Mouse (Mus musculus) cerebellum, postnatal 4 days (tissue): Measurements from ENCODE around the gene Zdhhc19.
A peak's percentile ranks its signal among the peaks of the same experiment; 100 is the strongest.

Experiments used
- DNase-seq, 2 experiments: peaks; one replicate each; pipeline ENCODE4 v3.0.0; 2022; ENCODE audit warnings: low spot score in 2 of 2, mixed read lengths in 1 of 2

Zdhhc19 gene

DNA sequence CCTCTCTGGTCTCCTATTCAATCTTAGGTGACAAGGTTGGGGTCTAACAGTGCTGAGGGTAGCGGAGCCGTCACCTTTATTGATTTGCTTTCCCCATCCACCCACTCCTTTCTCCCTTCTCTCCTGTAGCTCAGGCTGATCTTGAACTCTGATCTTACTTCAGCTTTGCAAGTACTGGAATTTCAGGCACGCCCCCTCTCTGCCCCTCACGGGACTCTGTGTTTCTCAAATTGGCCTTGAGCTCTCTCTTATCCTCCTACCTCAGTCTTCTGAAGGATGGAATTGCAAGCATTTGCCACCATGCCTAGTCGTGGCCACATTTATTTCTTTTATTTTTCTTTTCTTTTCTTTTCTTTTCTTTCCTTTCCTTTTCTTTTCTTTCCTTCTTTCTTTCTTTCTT, 54.4 kb downstream of the Zdhhc19 start:
- no peak for DNase-seq

DNA sequence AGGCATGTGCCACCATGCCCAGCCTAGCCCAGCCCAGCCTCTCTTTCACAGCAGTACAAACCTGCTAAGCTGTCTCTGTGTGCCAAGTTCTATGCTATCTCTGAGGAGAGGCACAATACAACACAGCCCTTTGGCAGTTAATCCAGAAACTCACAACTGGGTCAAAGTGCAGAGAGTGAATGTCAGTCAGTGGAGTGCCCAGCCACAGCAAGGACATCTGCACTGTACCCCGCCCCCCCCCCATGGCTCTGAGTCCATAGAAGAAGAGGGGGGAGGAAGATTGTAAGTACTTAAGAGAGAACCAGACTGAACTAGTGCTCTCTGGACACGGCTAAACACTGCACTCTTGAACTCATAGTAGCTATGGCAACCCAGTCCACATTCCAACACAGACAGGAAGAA, 55.3 kb downstream of the Zdhhc19 start:
- DNase-seq, result no peak

DNA sequence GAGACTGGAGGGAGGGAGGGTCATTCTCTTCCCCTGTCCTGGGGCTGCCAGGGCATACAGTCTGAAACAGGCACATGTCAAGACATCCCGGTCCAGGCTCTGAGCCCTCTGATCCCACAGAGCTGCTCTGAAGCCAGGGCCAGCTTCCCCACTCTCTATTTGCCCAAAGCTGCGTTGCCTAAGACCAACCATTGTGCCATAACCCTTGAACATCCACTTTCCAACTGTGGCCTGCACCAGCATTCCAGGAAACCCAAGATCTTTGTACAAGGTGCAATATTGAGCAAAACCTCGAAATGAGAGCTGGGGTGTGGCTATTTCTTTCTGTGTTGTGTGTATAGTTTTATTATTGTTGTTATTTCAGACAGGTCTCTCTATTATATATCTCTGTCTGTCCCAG, 59.5 kb downstream of the Zdhhc19 start:
- no peak for DNase-seq

DNA sequence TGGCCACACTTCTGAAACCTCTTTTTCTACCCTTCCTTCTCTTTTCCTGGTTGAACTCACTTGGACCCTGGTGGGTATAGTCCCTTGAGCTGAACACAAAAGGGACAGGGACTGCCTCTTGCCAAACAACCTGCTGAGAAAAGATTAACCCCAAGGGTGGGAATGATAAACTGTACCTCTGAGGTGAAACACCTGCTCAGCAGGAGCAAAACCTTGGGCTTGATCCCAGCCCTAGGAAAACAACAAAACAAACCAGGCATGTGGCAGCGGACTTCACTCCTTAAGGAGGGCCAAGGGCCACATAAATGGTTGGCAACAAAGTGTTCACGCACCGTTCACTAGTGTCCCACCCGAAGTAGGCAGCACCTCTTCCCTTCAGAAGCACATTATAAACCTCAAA, 63.4 kb downstream of the Zdhhc19 start:
- no peak for DNase-seq

DNA sequence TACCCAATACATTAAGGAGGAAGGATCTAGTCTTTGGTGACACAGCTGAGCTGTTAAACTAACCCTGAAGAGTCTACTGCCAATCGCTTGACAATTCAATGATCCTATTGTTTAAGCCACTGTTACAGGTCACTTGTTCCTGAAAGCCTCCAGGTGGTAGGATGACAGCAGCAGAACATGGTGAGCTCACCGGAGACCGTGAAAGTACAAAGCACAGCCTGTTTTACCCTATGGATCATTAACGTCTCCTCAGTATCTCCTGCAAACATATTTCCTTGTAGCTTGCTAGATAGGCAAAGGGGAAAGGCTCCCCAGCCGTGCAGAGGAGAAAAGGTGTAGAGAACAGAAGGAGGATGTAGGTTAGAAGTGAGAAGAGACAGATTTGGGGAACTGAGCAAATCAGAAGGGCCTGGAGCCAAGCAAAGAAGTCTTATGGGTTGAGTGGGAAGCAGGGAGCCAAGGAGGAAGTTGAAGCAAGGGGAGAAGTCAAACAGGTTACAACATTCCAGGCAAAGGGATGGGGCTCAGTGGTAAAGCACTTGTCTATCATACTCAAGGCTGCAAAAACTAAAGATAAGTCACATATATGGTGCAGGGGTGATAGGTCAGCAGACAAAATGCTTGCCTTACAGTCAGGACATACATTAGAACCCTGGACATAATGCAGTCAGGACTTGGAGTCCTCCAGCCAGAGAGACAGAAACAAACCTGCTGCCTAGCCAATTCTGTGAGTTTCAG, 67.2 kb downstream of the Zdhhc19 start:
- no peak for DNase-seq

DNA sequence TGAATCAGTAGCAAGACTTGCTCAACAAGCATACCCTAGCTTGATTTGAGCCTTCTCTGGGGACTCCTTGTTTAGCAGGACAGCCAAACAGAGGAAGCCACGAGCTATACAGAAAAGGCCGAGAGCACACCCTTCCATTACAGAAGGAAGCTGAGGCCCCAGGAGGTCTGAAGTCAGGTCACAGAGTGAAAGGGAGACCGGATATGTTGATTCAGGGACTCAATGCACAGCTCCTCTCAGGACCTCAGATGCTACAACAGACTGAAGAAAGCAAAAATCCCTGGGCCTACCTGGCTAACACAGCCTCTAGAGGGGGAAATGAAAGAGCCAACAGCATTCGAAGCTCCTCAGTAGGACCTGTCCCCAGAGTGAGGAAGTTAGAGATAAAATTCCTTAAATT, 71.2 kb downstream of the Zdhhc19 start:
- DNase-seq, result no peak

DNA sequence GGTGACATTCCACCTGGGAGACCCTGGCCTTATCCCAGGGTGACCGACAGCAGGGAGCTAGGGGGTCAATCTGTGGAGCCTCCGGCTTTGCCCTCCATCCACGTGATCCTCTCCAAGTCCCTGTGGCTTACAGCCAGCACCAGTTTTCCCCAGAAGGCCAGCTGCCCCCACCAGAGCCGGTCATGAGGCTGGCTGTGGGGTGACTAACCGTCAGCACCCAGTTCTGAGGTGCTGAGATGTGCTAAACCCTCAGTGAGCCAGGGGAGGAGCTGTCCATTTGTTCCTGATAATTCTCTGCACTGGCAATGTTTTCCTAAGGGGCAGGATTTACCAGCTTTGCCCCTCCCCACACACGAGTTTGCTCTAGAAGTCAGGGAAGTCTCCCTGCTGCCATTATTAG, 72.3 kb downstream of the Zdhhc19 start:
- DNase-seq, result no peak

DNA sequence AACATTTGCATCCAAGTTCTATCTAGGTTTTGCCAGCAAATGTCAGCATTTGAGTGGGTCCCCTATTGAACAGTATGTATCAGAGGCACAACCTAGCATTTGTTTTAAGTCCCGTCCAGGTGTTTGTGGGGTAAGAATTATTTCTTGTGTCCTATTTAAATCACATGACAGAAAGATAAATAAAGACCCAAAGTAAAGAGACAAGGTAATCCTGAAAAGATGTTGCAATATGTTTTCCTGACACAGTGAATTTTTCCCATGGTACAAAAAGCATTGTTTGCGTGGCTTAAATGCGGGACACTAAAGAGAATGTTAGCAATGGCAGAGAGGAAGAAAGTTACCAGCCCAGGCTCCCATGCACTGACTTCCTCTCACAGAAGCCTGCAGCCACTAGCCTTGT, 74.0 kb downstream of the Zdhhc19 start:
- DNase-seq, result no peak

DNA sequence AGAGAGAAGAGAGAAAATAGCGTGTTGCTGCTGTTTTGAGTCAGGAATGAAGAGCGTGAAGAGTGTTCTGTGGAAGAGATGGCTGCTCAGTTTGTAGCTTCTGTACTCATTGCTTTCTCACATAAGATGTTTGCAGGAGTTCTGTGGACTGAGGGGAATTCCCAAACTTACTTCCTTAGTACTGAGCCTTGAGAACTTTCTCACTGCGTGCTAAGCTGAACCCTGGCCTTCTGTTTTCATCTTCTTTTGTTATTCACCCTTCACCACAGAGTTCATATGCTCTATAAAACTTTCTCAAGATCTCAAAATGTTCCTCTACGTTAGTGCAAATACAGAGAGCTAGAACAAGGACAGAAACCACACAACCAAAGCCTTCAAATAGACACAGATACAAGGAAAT, 76.5 kb downstream of the Zdhhc19 start:
- DNase-seq, result no peak

DNA sequence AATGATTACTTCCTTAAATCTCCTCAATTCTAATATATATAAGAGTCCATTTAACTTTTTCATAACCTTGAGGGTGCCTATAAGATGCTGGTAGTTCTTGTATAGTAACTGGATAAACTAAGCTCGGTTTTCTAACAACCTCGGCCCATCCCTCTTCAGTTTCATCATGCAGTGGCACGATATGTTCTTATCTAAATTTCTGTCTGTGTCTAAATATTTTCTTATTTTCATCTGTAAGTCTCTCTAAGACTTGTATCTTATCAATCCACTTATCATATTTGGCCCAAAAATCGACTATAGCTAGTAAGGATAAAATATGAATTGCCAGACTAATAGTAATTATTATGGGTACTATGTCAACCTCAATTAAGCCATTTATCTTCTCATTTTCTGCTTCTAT, 90.4 kb downstream of the Zdhhc19 start:
- DNase-seq, result no peak

DNA sequence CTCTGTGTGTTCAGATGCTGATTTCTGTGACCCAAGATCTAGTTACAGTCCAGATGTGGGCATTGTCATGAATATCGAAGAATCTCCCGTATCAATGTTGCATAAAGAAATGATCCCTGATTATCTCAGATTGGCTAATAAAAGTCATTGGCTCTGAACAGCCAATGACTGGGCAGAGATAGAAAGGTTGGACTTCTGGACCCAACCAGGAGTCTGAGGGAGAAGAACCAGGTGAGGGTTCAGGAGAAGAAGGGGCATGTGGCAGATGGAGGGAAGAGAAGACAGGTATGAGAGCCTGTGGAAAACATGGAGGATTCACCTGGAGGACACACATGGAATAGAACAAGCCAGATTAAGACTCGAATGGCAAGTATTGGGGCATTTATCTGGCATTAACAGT, 92.5 kb downstream of the Zdhhc19 start:
- DNase-seq, result no peak

DNA sequence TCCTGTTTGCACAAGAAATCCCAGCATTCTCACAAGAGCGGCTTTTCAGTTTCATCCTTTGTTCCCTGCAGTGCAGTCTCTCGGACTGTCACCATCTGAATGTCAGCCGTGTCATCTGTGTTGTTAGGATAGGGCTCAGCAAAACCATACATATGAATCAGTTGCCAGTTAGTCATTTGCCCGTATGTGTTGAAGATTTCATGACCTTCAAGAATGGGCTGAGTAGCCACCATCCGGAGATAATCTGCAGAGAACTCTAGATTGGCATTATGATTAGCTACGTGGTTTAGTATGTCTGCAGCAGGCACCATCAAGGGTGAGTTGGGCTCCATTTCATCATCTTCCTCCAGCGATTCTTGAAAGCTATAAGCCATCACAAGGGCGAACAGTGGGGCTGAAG, 95.5 kb downstream of the Zdhhc19 start:
- DNase-seq, result no peak

DNA sequence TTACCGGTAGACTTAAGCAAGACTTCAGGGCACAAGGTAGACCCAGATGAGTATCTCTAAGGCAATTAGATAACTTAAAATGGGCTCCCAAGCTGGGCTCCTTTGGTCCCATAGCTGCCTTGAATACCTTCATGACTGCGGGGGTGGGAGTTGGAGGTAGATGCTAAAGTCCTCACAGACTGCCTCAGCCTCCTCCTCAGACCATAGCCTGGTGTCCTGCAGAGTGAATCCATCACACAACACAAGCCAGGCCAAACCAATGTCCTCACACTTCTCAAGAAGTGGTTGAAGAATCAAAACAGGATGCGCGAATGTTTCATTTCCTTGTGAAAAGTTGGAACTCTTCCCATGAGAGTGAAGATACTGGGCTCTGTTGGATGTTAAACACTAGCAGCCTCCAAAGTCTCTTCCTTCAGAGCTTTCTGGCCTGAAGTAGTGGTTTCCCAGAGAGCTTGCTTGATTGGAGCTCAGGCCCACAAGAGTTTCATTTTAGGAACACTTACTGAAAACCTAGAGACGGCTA, 97.3 kb downstream of the Zdhhc19 start:
- DNase-seq, result no peak

DNA sequence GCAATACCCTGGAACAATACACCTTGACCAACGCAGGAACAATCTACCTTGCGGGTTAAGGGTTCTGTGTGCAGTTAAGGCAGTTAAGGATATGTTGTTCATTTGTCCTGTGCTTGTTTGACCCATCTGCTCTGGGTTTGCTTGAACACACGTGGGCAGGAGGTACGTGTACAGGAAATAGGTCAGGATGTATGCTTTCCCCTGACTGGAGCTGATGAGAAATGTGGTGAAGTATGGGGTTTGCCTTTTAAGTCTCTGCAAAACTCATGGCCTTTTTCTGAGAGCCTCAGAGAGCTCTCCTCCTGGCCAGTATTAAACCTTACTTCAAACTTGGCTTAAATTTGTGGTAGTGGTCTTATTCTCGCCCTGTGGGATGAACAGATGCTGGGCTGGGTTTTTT, 97.9 kb downstream of the Zdhhc19 start:
- no peak for DNase-seq

DNA sequence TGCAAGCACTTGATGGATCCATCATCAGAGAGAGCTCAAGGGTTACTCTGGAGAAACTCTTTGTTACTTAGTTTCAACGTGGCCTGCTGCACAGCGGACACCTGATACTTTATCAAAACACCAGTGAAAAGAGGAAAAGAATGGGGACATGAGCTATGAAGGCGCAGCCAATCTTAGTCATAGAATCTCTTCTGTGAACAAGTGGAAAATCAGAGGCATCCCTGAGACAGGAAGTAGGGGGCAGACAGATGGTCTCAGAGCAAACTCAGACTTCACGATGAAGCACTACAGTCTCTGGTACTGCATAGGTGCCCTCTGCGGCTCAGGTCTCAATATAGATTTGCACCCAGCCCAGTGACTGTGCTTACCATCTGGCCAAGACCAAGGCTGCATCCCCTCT, 98.6 kb downstream of the Zdhhc19 start:
- no peak for DNase-seq

DNA sequence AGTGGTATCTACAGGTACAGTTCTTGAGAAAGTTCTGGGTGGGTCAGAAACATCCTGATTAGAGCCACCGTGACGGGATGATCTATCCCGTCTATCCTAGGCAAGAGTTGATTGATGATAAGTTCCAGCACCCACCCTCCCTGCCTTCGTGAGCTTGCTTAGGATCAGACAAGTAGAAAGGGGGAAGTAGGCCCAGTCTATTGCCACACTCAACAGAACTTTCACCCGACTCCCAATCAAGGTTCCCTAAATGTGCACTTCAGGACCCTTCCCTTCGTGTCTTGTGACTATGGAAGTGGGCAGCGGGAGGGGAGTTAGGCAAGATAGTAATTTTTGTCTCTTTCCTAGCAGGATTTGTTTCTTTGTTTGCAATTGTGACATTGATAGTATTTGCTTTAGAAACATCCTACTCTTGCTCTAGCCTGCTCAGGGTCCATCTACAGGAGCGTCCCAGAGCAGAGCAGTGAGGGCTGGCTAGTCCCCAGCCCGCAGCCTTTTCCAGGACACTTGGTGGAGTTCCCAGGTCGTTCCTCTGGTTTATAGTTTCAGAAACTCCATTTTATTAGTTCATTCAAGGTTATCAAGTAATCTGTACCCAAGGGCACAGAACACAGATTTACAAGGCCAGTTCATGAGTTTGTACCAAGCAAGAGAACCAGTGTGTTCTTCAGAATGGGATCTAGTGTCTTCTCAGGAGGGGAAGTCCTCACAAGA, 99.2 kb downstream of the Zdhhc19 start:
- no peak for DNase-seq

DNA sequence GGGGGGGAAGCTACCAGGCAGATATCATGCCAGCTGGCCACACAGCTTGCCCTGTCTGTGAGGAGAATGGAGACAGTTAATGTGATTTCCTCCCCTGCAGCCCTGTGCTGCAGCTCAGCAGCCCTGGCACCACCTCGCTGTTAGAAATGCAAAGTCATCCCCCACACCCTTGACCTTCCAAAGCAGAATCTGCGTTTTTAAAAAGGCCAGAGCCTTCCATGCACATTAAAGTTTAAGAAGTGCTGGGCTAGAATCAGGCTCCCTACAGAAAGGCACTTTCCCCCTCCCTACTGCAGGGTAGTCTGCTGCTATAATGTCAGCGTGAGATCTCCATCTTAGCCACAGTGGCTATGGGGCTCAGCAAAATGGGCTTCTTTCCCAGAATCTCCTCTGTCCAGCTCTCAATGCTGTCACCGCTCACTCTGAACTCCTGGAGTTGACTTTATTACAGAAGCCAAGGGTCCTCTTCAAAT, 101.9 kb downstream of the Zdhhc19 start:
- peak in 1 of 2 experiments; percentile 32 for DNase-seq

DNA sequence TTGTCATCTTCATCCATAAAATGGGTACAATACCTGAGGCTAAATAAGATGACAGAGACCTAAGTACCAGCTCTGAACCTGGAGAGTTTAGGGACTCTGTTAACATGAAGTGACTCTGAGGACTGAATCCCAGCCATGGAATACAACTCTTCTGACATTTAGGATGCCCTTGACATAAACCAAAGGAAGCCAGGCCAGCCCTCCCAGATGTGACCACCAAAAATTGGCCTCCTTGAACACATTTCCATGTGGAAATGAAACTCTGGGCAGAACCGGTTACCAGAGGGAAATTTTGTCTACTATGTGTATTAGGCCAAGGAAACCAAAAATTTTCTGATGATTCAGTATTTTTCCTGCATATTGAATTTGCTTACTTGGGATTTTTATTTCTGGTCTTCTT, 103.1 kb downstream of the Zdhhc19 start:
- no peak for DNase-seq

DNA sequence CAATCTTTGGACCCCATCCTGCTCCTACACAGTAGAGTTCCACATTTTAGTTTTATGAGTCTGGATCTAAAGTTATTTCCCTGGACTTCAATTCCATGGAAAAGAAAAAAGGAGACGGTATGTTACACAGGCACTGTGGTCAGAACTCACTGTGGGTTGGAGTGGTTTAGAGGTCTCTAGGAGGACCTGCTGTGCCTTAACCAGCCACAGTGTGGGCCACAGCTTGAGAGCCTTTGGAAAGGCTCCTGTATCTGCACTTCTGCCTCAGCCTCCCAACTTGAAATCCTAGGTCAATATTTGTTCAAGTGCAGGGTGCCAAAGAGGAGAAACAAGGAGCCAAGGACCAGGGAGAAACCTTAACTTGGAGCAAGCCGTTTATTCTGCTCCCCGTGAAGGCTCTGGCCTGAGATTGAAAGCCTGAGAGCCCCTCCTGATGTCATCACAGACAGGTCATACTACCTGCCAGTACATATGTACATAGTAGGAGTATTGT, 106.2 kb downstream of the Zdhhc19 start:
- DNase-seq, result no peak

DNA sequence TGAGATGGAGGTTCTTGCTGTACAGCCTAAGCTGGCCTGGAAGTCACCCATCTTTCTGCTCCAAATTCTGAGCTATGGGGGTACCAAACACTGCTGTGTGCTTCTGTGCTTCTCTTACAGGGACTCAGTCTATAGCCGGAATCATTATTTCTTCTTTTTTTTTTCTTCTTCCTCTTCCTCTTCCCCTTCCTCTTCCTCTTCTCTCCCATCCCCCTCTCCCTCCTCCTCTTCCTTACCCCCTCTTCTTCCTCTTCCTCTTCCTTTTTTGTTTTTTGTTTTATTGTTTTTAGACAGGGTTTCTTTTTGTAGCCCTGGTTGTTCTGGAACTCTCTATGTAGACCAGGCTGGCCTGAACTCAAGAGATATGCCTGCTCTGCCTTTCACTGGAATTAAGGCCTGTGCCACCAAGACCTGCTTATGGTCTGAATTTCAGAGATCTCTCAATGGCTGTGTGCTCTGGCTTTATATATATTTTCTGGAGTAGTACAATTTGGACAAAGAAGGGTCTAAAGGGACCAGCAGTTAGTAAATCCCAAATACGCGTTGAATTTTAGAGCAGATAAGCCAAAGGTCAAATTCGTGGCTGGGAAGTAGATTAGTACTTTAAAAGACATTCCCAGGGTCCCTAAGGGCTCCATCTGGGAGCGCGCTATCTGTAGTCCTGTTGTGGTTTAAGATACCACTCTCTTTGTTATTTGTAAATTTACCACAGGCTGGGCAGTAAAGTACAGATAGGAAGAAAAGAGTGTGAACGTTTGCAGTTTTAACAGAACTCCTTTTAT, 111.7 kb downstream of the Zdhhc19 start:
- DNase-seq, result no peak

DNA sequence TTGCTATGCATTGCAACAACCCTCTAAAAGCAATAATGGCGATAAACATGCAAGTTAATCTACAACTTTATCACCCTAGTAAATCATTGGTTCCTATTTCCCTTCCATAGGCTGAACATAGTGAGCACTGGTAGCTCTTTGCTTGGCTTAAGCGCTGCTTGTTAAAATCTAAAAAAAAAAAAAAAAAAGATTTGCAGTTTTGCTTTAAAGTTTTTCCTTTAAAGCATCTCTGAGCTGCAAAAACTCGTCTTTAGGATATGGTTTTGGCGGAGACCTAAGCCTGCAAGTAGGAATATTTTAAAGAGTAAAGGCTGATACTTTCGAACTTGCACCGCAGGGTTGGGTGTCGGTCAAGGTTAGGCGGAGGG, 112.3 kb downstream of the Zdhhc19 start:
- DNase-seq, result no peak

DNA sequence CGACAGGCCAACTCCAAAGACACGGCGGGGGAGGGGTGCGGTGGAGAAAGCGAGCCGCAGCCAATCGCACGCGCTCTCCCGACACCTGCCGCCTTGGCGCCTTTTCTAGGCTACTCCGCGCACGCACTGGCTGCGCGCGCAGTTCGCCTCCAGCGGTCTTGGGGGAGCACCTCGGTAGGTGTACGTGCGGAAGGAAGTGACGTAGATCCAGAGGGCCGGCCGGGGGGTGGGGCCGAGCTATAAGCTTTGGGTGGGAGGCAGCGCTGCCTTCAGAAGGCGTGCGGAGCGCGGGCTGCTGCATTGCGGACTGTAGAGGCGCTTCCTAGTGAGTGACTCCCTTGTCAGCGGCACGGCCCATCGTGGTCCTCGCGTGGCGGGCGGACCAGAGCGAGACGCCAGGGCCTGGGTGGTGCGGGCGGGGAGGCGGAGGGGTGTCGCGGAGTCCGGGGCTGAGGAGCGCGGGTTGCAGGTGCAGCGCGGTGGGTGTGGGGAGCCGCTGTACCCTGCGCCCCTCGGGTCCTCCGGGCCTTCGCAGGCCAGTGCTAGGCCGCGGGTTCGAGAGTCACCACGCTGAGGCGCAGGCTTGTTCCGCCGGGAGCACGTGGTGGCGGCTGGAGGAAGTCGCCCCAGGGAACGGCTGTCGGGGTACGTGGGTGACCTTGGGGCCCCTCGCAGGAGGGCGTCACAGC, 112.8 kb downstream of the Zdhhc19 start, which contains the start of gene Tfrc:
Tfrc (plus strand) TSS at position 209 of the 689 bp plus-strand sequence.
- DNase-seq, result peak; percentile 86 to 96
